25 mouse cellular contexts compared by ENCODE assay signal in the genomic region with DNA sequence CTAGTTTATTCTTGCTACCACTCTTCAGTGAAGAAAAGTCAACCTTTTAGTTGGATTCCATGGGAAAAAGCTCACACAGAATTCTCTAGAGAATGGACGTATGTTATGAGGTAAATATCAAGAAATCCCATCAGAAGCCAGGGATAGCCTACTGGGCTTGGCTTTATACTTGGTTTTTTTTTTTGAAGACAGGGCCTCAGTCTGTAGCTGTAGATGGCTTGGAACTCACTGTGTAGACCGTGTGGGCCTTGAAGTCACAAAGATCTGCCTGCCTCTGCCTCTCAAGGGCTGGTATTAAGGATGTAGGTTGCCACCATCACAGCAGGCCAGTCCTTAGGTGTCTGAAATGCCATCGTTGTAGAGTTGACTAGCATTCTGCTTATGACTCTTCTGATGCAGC. TPM values are rescaled to one million over a fixed set of nuclear protein-coding genes. Genes with fewer than 3 reads are reported as not detected.
A peak's percentile ranks its signal among the peaks of the same experiment; 100 is the strongest.
DNase-seq lines count a peak whose midpoint lies in the region; ATAC-seq and TF ChIP-seq lines count a peak whose summit lies in the region.
"Had no signal": no experiment of that assay in that cellular context is flagged by ENCODE, and none has a peak within 500 bp of the region (broad histone marks: within the 10 kb centered on the region; RNA-seq: fewer than 3 reads in every experiment).

No protein-coding gene starts in this region.

- peak overlapping the region; percentile 66 for H3K4me3 ChIP-seq in testis, adult 2 months (ENCODE audit: control insufficient read depth, low read depth, low read length)
- H3K4me3 ChIP-seq in limb, embryonic 11.5 days (ENCODE audit: low read depth, low read length) = no peak overlapping the region

- no peak for TF ChIP-seq POLR2A in testis, adult 2 months (IDR thresholded peaks at IDR 0.05; ENCODE audit: control insufficient read depth, low read depth, low read length)

- peak; percentile 36 for DNase-seq in cerebellum, adult 9-11 months
- no peak for DNase-seq in cerebellum, postnatal 36 days
- DNase-seq in testis, postnatal 10 days (ENCODE audit: low spot score) = no peak
- peak; percentile 20 for DNase-seq in limb, embryonic 11.5 days (ENCODE audit: low spot score)
- DNase-seq: adrenal gland, adult 8-10 months; adrenal gland, postnatal 25 days; B cell, adult 2 months; cerebellum, adult 18-20 months; gastrocnemius, postnatal 10 days; gastrocnemius, postnatal 36 days; heart, postnatal 10 days; heart, postnatal 36 days had no signal

- no peaks in the 10 kb centered on the region for H3K9me3 ChIP-seq in limb, embryonic 11.5 days (ENCODE audit: control insufficient read depth, low read length)
- H3K9me3 ChIP-seq: forebrain, embryonic 10.5 days; forebrain, embryonic 13.5 days; heart, embryonic 15.5 days; hindbrain, embryonic 10.5 days; hindbrain, embryonic 13.5 days had no signal

- TF ChIP-seq CTCF in testis, adult 2 months (IDR thresholded peaks at IDR 0.05; ENCODE audit: control insufficient read depth, insufficient read depth, insufficient replicate concordance, low read depth, low read length) = no peak

- ATAC-seq in limb, embryonic 11.5 days (ENCODE audit: insufficient number of reproducible peaks, low FRiP score, low TSS enrichment, low read depth) = no peak
- ATAC-seq in monocyte, adult 5-6 weeks (replicated peaks; ENCODE audit: insufficient number of reproducible peaks, low FRiP score, low TSS enrichment, poor library complexity, severe bottlenecking) = no peak
- ATAC-seq: activated CD4-positive, CD25-positive, alpha-beta regulatory T cell, adult 4 months; forebrain, embryonic 13.5 days; forebrain, embryonic 16.5 days; hindbrain, postnatal 0 days; inflammation-experienced regulatory T-cells, adult 6 months; intestine, postnatal 0 days had no signal

- WGBS in limb, embryonic 11.5 days = 94% methylated on average over 3 of the region's 3 CpGs

- no peak overlapping the region for H3K4me2 ChIP-seq in limb, embryonic 11.5 days (ENCODE audit: low read depth, severe bottlenecking)

- H3K36me3 ChIP-seq in testis, adult 2 months (ENCODE audit: control insufficient read depth, insufficient read depth, low read length) = no peaks in the 10 kb centered on the region
- H3K36me3 ChIP-seq in limb, embryonic 11.5 days (ENCODE audit: control insufficient read depth, insufficient read depth, low read length) = peaks cover 5% of the 10 kb centered on the region; the same call in 1 of the 2 replicates
- H3K36me3 ChIP-seq: hindbrain, embryonic 13.5 days had no signal

- no peak overlapping the region for H3K27ac ChIP-seq in testis, adult 2 months (ENCODE audit: control insufficient read depth, insufficient read depth, low read depth, low read length)
- H3K27ac ChIP-seq in limb, embryonic 11.5 days (replicated peaks; ENCODE audit: low read depth, low read length) = no peak overlapping the region
- H3K27ac ChIP-seq: hindbrain, embryonic 10.5 days; hindbrain, postnatal 0 days had no signal

- no peaks in the 10 kb centered on the region for H3K27me3 ChIP-seq in testis, adult 2 months (ENCODE audit: control insufficient read depth, insufficient read depth, low read length)
- no peaks in the 10 kb centered on the region for H3K27me3 ChIP-seq in limb, embryonic 11.5 days (ENCODE audit: control insufficient read depth, insufficient read depth, low read length)
- H3K27me3 ChIP-seq: CH12.LX; forebrain, embryonic 13.5 days; heart, embryonic 15.5 days; hindbrain, embryonic 13.5 days had no signal

- peaks cover 7% of the 10 kb centered on the region for H3K4me1 ChIP-seq in testis, adult 2 months (ENCODE audit: control insufficient read depth, insufficient read depth, low read length)
- H3K4me1 ChIP-seq in limb, embryonic 11.5 days (ENCODE audit: control insufficient read depth, insufficient read depth, low read length) = peaks cover 6% of the 10 kb centered on the region; the same call in 1 of the 2 replicates

- no peak overlapping the region for H3K9ac ChIP-seq in limb, embryonic 11.5 days (ENCODE audit: low read length)
- H3K9ac ChIP-seq: heart, embryonic 15.5 days had no signal

RNA-seq across cellular contexts. Expression of a gene that starts 1.7 kb away (rescaled TPM):
- polyA plus RNA-seq in testis, adult 2 months (2012; rRNA removed) = 782 and 970 TPM in 2 replicates
- 3,201 and 3,406 TPM in 2 replicates for polyA plus RNA-seq in limb, embryonic 11.5 days (2014; fragmentation: Nextera tagmentation; extraction: Ambion mirVana)
- total RNA-seq in monocyte, adult 5-6 weeks (2017) = 654 to 930 TPM (median 732 TPM) in 3 replicates

RNA-seq across cellular contexts. Expression of a gene that starts 4.9 kb away (rescaled TPM):
- polyA plus RNA-seq in testis, adult 2 months (2012; rRNA removed) = 65.5 and 76.7 TPM in 2 replicates
- polyA plus RNA-seq in limb, embryonic 11.5 days (2014; fragmentation: Nextera tagmentation; extraction: Ambion mirVana) = 10.4 and 12.7 TPM in 2 replicates
- 14.1 to 21.8 TPM (median 15.1 TPM) in 3 replicates for total RNA-seq in monocyte, adult 5-6 weeks (2017)

RNA-seq across cellular contexts. Expression of a gene that starts 55.7 kb away (rescaled TPM):
- 12.9 and 15.0 TPM in 2 replicates for polyA plus RNA-seq in testis, adult 2 months (2012; rRNA removed)
- polyA plus RNA-seq in limb, embryonic 11.5 days (2014; fragmentation: Nextera tagmentation; extraction: Ambion mirVana) = 99.3 and 99.8 TPM in 2 replicates
- 96.2 to 100 TPM (median 98.7 TPM) in 3 replicates for total RNA-seq in monocyte, adult 5-6 weeks (2017)

Comparison
In these comparisons a context has a peak if more than half of its experiments do, and no peak if none do; other contexts are left out.
1. DNase-seq: peak in cerebellum, adult 9-11 months (single experiment) and limb, embryonic 11.5 days (single experiment); none in cerebellum, postnatal 36 days (0 of 2) and testis, postnatal 10 days (single experiment).